Mouse (Mus musculus) small intestine, adult 2 months (tissue): ENCODE results near the gene Hrh3. TPM values are rescaled to one million over a fixed set of nuclear protein-coding genes. Genes with fewer than 3 reads are reported as not detected.

Experiments
- H3K27ac ChIP-seq: fragments of 200-500 bp; 2 replicates; pipeline ENCODE4 v1.5.1; 2012; ENCODE audit warnings: low read depth, low read length, control low read depth, inconsistent platforms; ENCODE audit not compliant: insufficient read depth
- H3K27me3 ChIP-seq: fragments of 200-500 bp; 2 replicates; pipeline ENCODE4 v1.6.1; 2012; ENCODE audit warnings: mild to moderate bottlenecking, moderate library complexity, low read length, inconsistent platforms; ENCODE audit not compliant: control insufficient read depth, insufficient read depth
- H3K36me3 ChIP-seq: fragments of 200-500 bp; 2 replicates; pipeline ENCODE4 v1.6.1; 2012; ENCODE audit warnings: mild to moderate bottlenecking, low read length, control low read depth, inconsistent platforms; ENCODE audit not compliant: control insufficient read depth, insufficient read depth
- H3K4me1 ChIP-seq: fragments of 200-500 bp; 2 replicates; pipeline ENCODE4 v1.6.1; 2012; ENCODE audit warnings: low read length, inconsistent platforms, mixed read lengths; ENCODE audit not compliant: control insufficient read depth, insufficient read depth, insufficient read length
- H3K4me3 ChIP-seq: fragments of 200-500 bp; 2 replicates; pipeline ENCODE4 v1.5.1; 2012; ENCODE audit warnings: low read depth, mild to moderate bottlenecking, control low read depth, inconsistent platforms, low read length, moderate library complexity
- CTCF ChIP-seq: fragments of 200-500 bp; IDR thresholded peaks from 2 replicates; pipeline ENCODE4 v1.5.1; 2012; ENCODE audit warnings: low read depth, mild to moderate bottlenecking, control low read depth, inconsistent platforms, low read length, moderate library complexity, mixed read lengths; ENCODE audit not compliant: insufficient replicate concordance, insufficient read length; ENCODE audit errors: extremely low read depth
- POLR2A ChIP-seq: fragments of 200-500 bp; IDR thresholded peaks from 2 replicates; pipeline ENCODE4 v1.6.1; 2012; ENCODE audit warnings: low read depth, mild to moderate bottlenecking, control low read depth, inconsistent platforms, low read length, moderate library complexity
- WGBS: fragments of 180-500 bp; shearing (Covaris S2); methylation state at CpG from one replicate; pipeline ENCODE4 v1.1.7; 2018; 5-methylcytosine and 5-hydroxymethylcytosine counted together
- polyA plus RNA-seq: library from polyadenylated mRNA; depleted of rRNA; stranded (reverse); fragments of >200 nt; gene quantifications from 2 replicates; pipeline ENCODE4 v1.2.3, GENCODE M21; 2012

Gene Hrh3
- polyA plus RNA-seq, 1 experiment: 0.08 TPM

- Histone ChIP-seq H3K27me3 (no peaks in the 10 kb centered on the region), H3K4me1 (peaks cover 27% of the 10 kb centered on the region), H3K36me3 (no peaks in the 10 kb centered on the region), H3K27ac (no peak overlapping the region), H3K4me3 (no peak overlapping the region)
- TF ChIP-seq POLR2A (no peak), CTCF (no peak)
- 59% methylated on average over 8 of the region's 8 CpGs for WGBS
Observed at GRCm38 (mm10) chr2:180116741-180117484, 12.6 kb upstream of the Hrh3 start.

DNA sequence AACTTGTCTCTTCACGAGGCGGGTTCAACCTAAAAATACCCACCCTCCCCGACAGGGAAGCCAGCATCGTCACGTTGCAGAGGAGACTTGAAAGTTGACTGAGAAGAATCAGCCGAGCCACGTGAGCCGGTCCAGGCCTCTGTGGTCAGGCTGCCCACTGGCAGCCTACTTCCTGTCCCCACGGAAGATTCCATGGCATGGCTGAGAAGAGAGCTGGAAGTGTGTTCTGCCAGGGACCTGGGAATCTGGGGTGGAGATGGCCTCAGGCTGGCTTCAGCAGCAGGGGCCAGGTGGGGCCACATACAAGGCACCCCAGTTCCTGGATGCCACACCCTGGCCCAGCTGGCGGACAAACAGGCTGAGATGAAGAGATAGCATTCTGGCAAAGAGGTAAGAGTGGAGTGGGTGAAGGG is 11.8 kb upstream of the Hrh3 start:
- 52% methylated on average over 10 of the region's 10 CpGs for WGBS
- H3K36me3 ChIP-seq: no peaks in the 10 kb centered on the region

DNA sequence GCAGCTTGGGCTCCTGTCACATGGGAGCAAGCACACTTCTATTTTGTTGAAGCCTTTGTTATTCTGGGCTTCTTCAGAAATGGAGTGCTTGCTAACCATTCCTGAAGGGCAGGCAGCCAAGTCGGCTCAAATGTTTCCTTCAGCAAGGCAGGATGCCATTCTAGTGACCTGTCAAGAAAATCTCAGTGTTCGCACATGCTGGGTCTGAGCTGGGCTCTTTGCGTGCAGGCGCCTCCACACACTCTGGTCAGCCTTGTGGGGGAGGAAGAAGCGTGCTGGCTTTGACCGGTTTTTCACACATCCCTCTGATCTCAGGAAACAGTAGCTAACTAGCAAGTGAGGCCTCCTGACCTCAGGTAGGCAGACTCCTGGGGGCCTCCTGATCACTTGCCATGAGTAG is 11.0 kb upstream of the Hrh3 start:
- WGBS: 65% methylated on average over 6 of the region's 6 CpGs
- Histone ChIP-seq H3K4me3 (no peak overlapping the region), H3K27ac (no peak overlapping the region), H3K27me3 (no peaks in the 10 kb centered on the region), H3K4me1 (peaks cover 26% of the 10 kb centered on the region), H3K36me3 (no peaks in the 10 kb centered on the region)
- TF ChIP-seq CTCF (no peak), POLR2A (no peak)

More for the DNA sequence above, 11.8 kb upstream of the Hrh3 start:
- H3K4me3 ChIP-seq: no peak overlapping the region
- no peak overlapping the region for H3K27ac ChIP-seq
- no peaks in the 10 kb centered on the region for H3K27me3 ChIP-seq
- TF ChIP-seq POLR2A (no peak), CTCF (no peak)
- H3K4me1 ChIP-seq: peaks cover 27% of the 10 kb centered on the region

DNA sequence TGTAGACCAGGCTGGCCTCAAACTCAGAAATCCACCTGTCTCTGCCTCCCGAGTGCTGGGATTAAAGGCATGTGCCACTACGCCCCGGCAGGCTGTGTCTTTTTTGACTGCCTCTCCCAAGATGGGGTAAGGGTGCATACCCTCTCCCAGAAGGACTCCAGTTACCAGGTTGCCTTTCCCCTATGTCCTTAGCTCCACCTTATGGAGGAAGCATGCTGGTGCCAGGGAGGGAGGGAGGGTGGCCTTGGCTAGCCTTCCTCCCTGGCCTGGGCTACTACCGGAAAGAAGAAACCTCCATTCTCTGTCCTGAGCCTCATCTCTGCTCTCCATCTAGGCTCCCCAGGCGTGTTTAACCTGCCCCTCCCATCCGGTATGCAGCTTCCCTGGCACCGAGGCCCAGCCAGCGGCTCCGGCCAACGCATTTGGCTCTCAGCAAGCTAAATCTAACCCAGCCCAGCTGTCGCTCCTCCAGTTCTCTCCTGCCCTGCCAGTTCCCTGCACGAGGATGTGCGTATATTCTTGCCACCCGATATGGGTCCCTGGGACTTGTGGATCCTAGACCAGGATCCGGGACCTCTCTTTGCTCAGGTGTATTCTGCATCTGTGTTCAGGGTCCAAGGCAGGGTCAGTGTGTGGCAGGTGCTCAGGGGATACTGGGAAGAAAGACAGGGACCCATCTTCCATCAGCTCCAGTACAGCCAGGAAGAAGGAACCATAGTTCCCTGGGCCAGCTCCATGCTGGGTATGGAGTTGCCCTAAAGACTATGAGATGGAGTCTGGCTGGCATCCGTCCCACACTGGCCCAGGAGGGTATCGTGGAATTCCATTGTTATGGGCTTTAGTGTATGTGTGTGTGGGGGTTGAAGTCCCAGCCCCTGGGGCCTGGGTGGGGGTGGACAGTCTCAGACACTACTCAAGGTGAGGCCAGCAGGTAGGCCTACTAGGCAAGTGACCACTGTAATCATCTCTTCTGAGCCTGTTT is 9.9 kb upstream of the Hrh3 start:
- peaks cover 26% of the 10 kb centered on the region for H3K4me1 ChIP-seq
- no peak overlapping the region for H3K4me3 ChIP-seq
- 66% methylated on average over 17 of the region's 17 CpGs for WGBS
- TF ChIP-seq CTCF (no peak), POLR2A (no peak)
- H3K36me3 ChIP-seq: no peaks in the 10 kb centered on the region
- H3K27me3 ChIP-seq: no peaks in the 10 kb centered on the region
- H3K27ac ChIP-seq: no peak overlapping the region

DNA sequence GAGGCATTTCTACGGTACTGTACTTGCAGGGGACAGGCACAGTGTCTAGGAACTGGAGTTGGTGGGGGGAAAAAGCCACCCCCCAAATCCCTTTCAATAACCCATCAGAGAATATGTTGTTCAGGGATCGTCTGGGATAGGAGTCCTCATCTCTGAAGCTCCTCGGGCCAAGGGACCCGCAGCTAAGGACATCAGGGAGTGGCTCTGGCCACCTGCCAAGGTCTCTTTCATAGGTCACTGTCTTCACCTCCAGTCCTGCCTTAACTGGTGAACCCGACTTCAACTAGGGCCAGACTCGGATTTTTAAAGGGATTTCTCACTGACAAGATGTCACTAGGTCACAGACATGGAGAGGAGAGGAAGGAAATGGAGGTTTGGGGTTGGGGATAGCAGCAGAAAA is 4.0 kb upstream of the Hrh3 start:
- Histone ChIP-seq H3K4me3 (no peak overlapping the region), H3K4me1 (peaks cover 10% of the 10 kb centered on the region), H3K27ac (no peak overlapping the region), H3K27me3 (peaks cover 23% of the 10 kb centered on the region), H3K36me3 (no peaks in the 10 kb centered on the region)
- no peak for TF ChIP-seq CTCF
- TF ChIP-seq POLR2A: no peak
- 30% methylated on average over 6 of the region's 6 CpGs for WGBS

DNA sequence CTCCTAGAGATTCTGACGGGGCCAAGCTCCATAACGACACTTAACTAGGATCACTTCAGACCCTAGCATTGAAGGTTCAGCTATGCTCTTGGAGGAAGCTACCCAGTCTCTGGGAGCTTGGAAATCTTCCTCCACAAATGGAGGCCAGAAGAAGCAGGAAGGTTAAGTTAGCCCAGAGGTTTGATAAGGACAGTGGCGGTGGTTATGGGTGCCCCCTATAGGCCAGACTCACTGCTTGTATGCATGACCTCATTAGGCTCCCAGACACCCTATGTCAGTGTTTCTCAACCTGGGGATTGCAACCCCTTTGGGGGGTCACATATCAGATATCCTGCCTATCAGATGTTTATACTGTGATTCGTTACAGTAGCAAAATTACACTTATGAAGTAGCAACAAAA is 2.8 kb upstream of the Hrh3 start:
- H3K27me3 ChIP-seq: peaks cover 35% of the 10 kb centered on the region
- 0 out of 2 replicates have a peak, but pooled peaks have one; percentile 16 for TF ChIP-seq CTCF
- no peak for TF ChIP-seq POLR2A
- no peak overlapping the region for H3K4me3 ChIP-seq
- H3K27ac ChIP-seq: no peak overlapping the region
- WGBS: 55% methylated on average over 4 of the region's 4 CpGs
- no peaks in the 10 kb centered on the region for H3K36me3 ChIP-seq
- H3K4me1 ChIP-seq: peaks cover 10% of the 10 kb centered on the region
